Mouse (Mus musculus) testis, adult 2 months (tissue): ENCODE results near the gene Tnrc6a. TPM values are rescaled to one million over a fixed set of nuclear protein-coding genes. Genes with fewer than 3 reads are reported as not detected.
"Not testable (repeated sequence)": the region's sequence is repeated elsewhere in the genome, so short reads cannot be mapped to it uniquely, and the experiment has no call there.

Experiments used
- H3K27ac ChIP-seq: fragments of 200-500 bp; 2 replicates; pipeline ENCODE4 v1.5.1; 2012; ENCODE audit warnings: low read depth, low read length; ENCODE audit not compliant: control insufficient read depth, insufficient read depth
- H3K27me3 ChIP-seq: fragments of 200-500 bp; 2 replicates; pipeline ENCODE4 v1.6.1; 2012; ENCODE audit warnings: mild to moderate bottlenecking, low read length, moderate library complexity; ENCODE audit not compliant: control insufficient read depth, insufficient read depth
- H3K36me3 ChIP-seq: fragments of 200-500 bp; 2 replicates; pipeline ENCODE4 v1.6.1; 2012; ENCODE audit warnings: mild to moderate bottlenecking, low read length; ENCODE audit not compliant: control insufficient read depth, insufficient read depth
- H3K4me1 ChIP-seq: fragments of 200-500 bp; 2 replicates; pipeline ENCODE4 v1.6.1; 2012; ENCODE audit warnings: low read length; ENCODE audit not compliant: control insufficient read depth, insufficient read depth
- H3K4me3 ChIP-seq: fragments of 200-500 bp; 2 replicates; pipeline ENCODE4 v1.5.1; 2012; ENCODE audit warnings: low read depth, mild to moderate bottlenecking, low read length, moderate library complexity, mixed read lengths; ENCODE audit not compliant: control insufficient read depth
- CTCF ChIP-seq: fragments of 200-500 bp; IDR thresholded peaks from 2 replicates; pipeline ENCODE4 v1.5.1; 2012; ENCODE audit warnings: low read depth, mild to moderate bottlenecking, inconsistent platforms, low read length, moderate library complexity; ENCODE audit not compliant: control insufficient read depth, insufficient read depth, insufficient replicate concordance
- POLR2A ChIP-seq: fragments of 200-500 bp; IDR thresholded peaks from 2 replicates; pipeline ENCODE4 v1.6.1; 2012; ENCODE audit warnings: low read depth, mild to moderate bottlenecking, inconsistent platforms, low read length, moderate library complexity; ENCODE audit not compliant: control insufficient read depth
- polyA plus RNA-seq: library from polyadenylated mRNA; depleted of rRNA; stranded (reverse); fragments of >200 nt; gene quantifications from 2 replicates; pipeline ENCODE4 v1.2.3, GENCODE M21; 2012

The Tnrc6a gene
- polyA plus RNA-seq, 1 experiment, result 12.9 TPM

GRCm38 (mm10) chr7:123096344-123097120 is 27.2 kb upstream of the Tnrc6a start:
- no peaks in the 10 kb centered on the region for H3K36me3 ChIP-seq
- H3K4me3 ChIP-seq, result peak overlapping the region; percentile 70
- no peak for TF ChIP-seq POLR2A
- no peak for TF ChIP-seq CTCF
- no peak overlapping the region for H3K27ac ChIP-seq
- H3K27me3 ChIP-seq, result no peaks in the 10 kb centered on the region
- H3K4me1 ChIP-seq, result peaks cover 6% of the 10 kb centered on the region

GRCm38 (mm10) chr7:123097891-123098750 is 25.6 kb upstream of the Tnrc6a start:
- no peaks in the 10 kb centered on the region for H3K27me3 ChIP-seq
- TF ChIP-seq POLR2A (peak; percentile 28; the same call in 1 of the 2 replicates), CTCF (no peak)
- H3K36me3 ChIP-seq, result no peaks in the 10 kb centered on the region
- H3K27ac ChIP-seq, result peak overlapping the region; percentile 63
- peak overlapping the region; percentile 81 for H3K4me3 ChIP-seq
- H3K4me1 ChIP-seq, result peaks cover 6% of the 10 kb centered on the region

- TF ChIP-seq POLR2A, result no peak
- TF ChIP-seq CTCF, result no peak
- Histone ChIP-seq H3K27ac (no peak overlapping the region), H3K27me3 (no peaks in the 10 kb centered on the region), H3K4me3 (no peak overlapping the region), H3K36me3 (no peaks in the 10 kb centered on the region), H3K4me1 (peaks cover 6% of the 10 kb centered on the region)
These were observed 22.4 kb upstream of the Tnrc6a start for GRCm38 (mm10) chr7:123101295-123101694.

GRCm38 (mm10) chr7:123105381-123105780 is 18.3 kb upstream of the Tnrc6a start:
- not testable (repeated sequence) for H3K36me3 ChIP-seq, H3K27me3 ChIP-seq, H3K4me1 ChIP-seq, H3K4me3 ChIP-seq, H3K27ac ChIP-seq

- H3K36me3 ChIP-seq, result no peaks in the 10 kb centered on the region
- no peaks in the 10 kb centered on the region for H3K4me1 ChIP-seq
- TF ChIP-seq POLR2A (no peak), CTCF (no peak)
- no peak overlapping the region for H3K4me3 ChIP-seq
- no peaks in the 10 kb centered on the region for H3K27me3 ChIP-seq
- H3K27ac ChIP-seq, result no peak overlapping the region
These were observed 17.8 kb upstream of the Tnrc6a start for GRCm38 (mm10) chr7:123105906-123106305.

- Histone ChIP-seq H3K4me3 (no peak overlapping the region), H3K27me3 (no peaks in the 10 kb centered on the region), H3K4me1 (no peaks in the 10 kb centered on the region), H3K27ac (no peak overlapping the region), H3K36me3 (no peaks in the 10 kb centered on the region)
- no peak for TF ChIP-seq CTCF
- TF ChIP-seq POLR2A, result no peak
These were observed 17.4 kb upstream of the Tnrc6a start for GRCm38 (mm10) chr7:123106326-123106725.
